Mouse (Mus musculus) heart, embryonic 11.5 days (tissue): ENCODE measurements at regions not wholly inside any gene's neighbourhood (a gene's known extent, or its start where the extent isn't known, plus 50 kb on each side); places are given as distances from the start of the nearest gene placed in this dataset.

ENCODE experiments used
- ATAC-seq: fragments of 200-750 bp; cut with Nextera tagmentation; replicated peaks from 2 replicates; pipeline ENCODE4 v1.8.0; 2017; ENCODE audit warnings: moderate library complexity; ENCODE audit not compliant: insufficient number of reproducible peaks, low FRiP score, low TSS enrichment
- H3K27ac ChIP-seq: fragments of 300-500 bp; sonication (generic); 2 replicates; pipeline ENCODE4 v1.5.1; 2014; ENCODE audit warnings: mild to moderate bottlenecking, low read depth, low read length
- H3K27me3 ChIP-seq: fragments of 300-500 bp; sonication (generic); 2 replicates; pipeline ENCODE4 v1.6.1; 2014; ENCODE audit warnings: mild to moderate bottlenecking, low read length, mixed read lengths; ENCODE audit not compliant: control insufficient read depth, insufficient read depth
- H3K36me3 ChIP-seq: fragments of 300-500 bp; sonication (generic); 2 replicates; pipeline ENCODE4 v1.6.1; 2014; ENCODE audit warnings: mild to moderate bottlenecking, low read length, moderate library complexity, mixed read lengths; ENCODE audit not compliant: control insufficient read depth, insufficient read depth
- H3K4me1 ChIP-seq: fragments of 300-500 bp; sonication (generic); 2 replicates; pipeline ENCODE4 v1.6.1; 2014; ENCODE audit warnings: low read length; ENCODE audit not compliant: control insufficient read depth, insufficient read depth
- H3K4me2 ChIP-seq: fragments of 300-500 bp; sonication (generic); 2 replicates; pipeline ENCODE4 v1.6.1; 2014; ENCODE audit warnings: mild to moderate bottlenecking, moderate library complexity
- H3K4me3 ChIP-seq: fragments of 300-500 bp; sonication (generic); 2 replicates; pipeline ENCODE4 v1.5.1; 2014; ENCODE audit warnings: low read depth, low read length
- H3K9ac ChIP-seq: fragments of 300-500 bp; sonication (generic); 2 replicates; pipeline ENCODE4 v1.6.1; 2014; ENCODE audit warnings: mild to moderate bottlenecking, low read depth, low read length, moderate library complexity
- H3K9me3 ChIP-seq: fragments of 300-500 bp; sonication (generic); replicated peaks from 2 replicates; pipeline ENCODE4 v1.6.1; 2016; ENCODE audit warnings: low read length; ENCODE audit not compliant: control insufficient read depth
- WGBS: fragments of 180-500 bp; shearing (Covaris S2); extraction: QIAGEN DNeasy Blood & Tissue Kit; methylation state at CpG from one replicate; pipeline ENCODE4 v1.1.7; 2014; ENCODE audit not compliant: insufficient replicate concordance; 5-methylcytosine and 5-hydroxymethylcytosine counted together

DNA sequence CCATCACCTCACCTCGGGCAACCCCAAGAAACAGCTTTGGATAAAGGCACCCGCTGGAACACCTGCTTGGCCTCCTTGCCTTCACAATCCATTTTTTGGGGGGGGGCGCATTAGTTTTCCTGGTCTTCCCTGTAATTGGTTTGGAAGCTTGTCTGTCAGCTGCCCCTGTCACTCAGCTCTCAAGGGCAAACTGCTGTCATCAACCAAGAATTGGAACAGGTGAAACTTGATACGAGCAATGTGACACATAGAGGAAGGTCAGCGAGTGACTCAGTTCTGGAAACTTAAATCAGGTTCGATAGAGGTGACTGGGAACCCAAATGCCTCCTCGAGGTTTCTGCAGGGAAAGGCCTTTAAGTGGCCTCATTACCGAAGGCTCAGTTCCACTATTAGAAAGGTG lies 73.2 kb upstream of the Slc38a2 start:
- Histone ChIP-seq H3K27ac (0 out of 2 replicates have a peak overlapping the region, but pooled peaks have one; percentile 54), H3K4me2 (no peak overlapping the region), H3K9ac (no peak overlapping the region), H3K4me1 (peaks cover 36% of the 10 kb centered on the region), H3K27me3 (no peaks in the 10 kb centered on the region), H3K9me3 (no peaks in the 10 kb centered on the region), H3K4me3 (no peak overlapping the region), H3K36me3 (no peaks in the 10 kb centered on the region)
- 58% methylated on average over 8 of the region's 8 CpGs for WGBS
- no peak for ATAC-seq

DNA sequence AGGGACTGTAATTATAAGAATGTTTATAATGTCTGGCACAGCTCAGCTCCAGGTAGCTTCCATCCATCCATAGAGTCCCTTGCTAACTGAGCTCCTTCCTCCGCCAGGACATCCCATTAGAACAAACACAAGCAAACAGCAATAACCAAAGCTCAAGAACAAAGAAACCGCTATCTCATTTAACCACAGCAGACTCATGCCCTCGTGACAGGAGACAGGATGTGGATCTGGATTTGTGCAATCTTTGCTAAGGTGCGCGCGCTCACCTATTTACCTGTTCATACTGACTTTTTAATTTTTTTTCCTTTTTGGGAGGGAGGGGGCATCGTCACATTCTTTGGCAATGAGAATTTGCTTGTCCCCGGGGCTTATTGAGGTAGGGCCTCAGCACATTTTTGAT lies 71.3 kb upstream of the Slc38a2 start:
- no peaks in the 10 kb centered on the region for H3K27me3 ChIP-seq
- 89% methylated on average over 8 of the region's 8 CpGs for WGBS
- H3K9ac ChIP-seq = no peak overlapping the region
- no peak overlapping the region for H3K27ac ChIP-seq
- H3K9me3 ChIP-seq = no peaks in the 10 kb centered on the region
- ATAC-seq = no peak
- H3K4me3 ChIP-seq = no peak overlapping the region
- H3K4me1 ChIP-seq = peaks cover 36% of the 10 kb centered on the region
- no peaks in the 10 kb centered on the region for H3K36me3 ChIP-seq
- no peak overlapping the region for H3K4me2 ChIP-seq

DNA sequence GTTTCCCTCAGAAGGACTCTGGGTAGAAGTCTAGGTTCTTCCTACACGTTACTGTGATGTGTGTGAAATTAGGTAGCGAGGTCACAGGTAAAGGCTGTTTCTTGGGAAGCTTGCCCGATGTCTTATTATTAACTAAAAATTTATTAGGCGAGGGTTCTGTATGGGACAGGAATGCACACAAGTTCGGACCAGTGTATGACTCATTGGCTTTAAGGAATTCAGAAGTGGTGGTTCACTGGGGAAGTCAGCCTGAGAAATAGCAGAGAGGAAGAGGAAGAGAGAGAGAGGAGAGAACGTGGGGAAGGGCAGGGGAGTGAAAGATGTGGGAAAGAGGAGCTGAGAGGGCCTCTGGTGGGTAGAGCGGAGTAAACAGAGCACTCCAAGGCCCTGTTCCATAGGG lies 70.8 kb upstream of the Slc38a2 start:
- Histone ChIP-seq H3K9me3 (no peaks in the 10 kb centered on the region), H3K4me2 (no peak overlapping the region), H3K36me3 (no peaks in the 10 kb centered on the region), H3K9ac (no peak overlapping the region; the same call in 1 of the 2 replicates), H3K4me1 (peaks cover 36% of the 10 kb centered on the region), H3K27ac (no peak overlapping the region), H3K4me3 (no peak overlapping the region), H3K27me3 (no peaks in the 10 kb centered on the region)
- WGBS = 77% methylated on average over 7 of the region's 7 CpGs
- ATAC-seq = no peak

GRCm38 (mm10) chr15:96769751-96770150 lies 70.2 kb upstream of the Slc38a2 start:
- no peak for ATAC-seq
- Histone ChIP-seq H3K36me3 (no peaks in the 10 kb centered on the region), H3K9me3 (no peaks in the 10 kb centered on the region), H3K4me3 (no peak overlapping the region), H3K4me1 (peaks cover 36% of the 10 kb centered on the region), H3K4me2 (no peak overlapping the region), H3K27me3 (no peaks in the 10 kb centered on the region), H3K27ac (no peak overlapping the region), H3K9ac (no peak overlapping the region)
- 34% methylated on average over 11 of the region's 11 CpGs for WGBS

DNA sequence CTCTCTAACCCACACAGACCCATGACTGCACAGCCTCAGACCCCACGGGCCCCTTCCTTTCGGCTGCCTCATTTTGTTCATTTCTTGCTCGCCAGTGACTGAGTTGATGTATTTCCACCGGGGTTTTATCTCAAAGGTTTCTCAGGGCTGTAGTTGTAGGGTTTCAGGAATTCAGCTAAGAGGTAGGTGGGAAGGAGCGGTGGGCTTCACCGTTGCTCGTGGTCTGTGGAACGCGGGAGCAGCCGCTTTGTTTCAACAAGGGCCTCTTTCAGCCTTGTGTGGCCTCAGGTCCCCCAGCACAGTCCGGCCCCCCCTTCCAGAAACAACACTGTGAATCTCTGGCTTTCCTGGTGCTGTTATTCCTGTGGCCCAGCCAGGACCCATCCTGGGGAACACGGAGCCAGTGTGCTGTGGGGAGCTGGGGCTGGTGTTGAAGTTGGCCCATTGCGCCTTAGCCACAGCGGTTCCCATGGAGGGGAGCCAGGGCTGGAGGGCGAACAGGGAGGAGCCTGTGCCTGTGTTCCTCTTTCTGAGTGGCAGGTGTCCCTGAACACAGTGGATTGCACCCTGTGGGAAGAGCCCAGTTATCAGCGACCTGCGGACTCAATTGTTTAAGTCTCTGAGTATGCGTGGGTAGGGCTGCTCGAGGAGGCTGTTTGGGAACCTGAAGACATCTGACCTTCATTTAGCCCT lies 68.9 kb upstream of the Slc38a2 start:
- Histone ChIP-seq H3K4me3 (no peak overlapping the region), H3K27me3 (no peaks in the 10 kb centered on the region), H3K27ac (0 out of 2 replicates have a peak overlapping the region, but pooled peaks have one; percentile 5), H3K36me3 (no peaks in the 10 kb centered on the region), H3K4me1 (peaks cover 26% of the 10 kb centered on the region), H3K4me2 (no peak overlapping the region), H3K9me3 (no peaks in the 10 kb centered on the region), H3K9ac (0 out of 2 replicates have a peak overlapping the region, but pooled peaks have one; percentile 28)
- 78% methylated on average over 19 of the region's 19 CpGs for WGBS
- ATAC-seq = no peak

DNA sequence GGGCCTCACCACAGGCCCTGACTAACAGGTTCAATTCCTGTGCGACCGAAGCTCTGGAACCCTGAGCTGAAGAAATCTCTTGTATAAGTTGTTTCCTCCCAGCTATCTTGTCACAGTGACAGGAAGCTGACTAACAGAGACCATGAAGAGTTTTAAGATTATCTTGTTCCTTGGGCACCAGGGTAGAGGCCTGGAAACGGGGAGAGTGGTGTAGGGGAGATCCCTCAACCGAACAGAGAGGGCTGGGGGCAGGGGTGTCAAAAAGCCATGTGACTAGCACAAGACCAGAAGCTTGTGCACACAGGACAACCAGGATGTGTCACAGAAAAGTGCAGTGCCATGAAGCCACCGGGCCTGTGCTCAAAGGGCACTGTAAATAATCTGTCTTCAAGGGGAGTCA lies 67.7 kb upstream of the Slc38a2 start:
- Histone ChIP-seq H3K4me2 (no peak overlapping the region), H3K4me1 (peaks cover 20% of the 10 kb centered on the region), H3K36me3 (no peaks in the 10 kb centered on the region), H3K27me3 (no peaks in the 10 kb centered on the region), H3K9ac (no peak overlapping the region), H3K4me3 (no peak overlapping the region), H3K9me3 (no peaks in the 10 kb centered on the region), H3K27ac (no peak overlapping the region)
- ATAC-seq = no peak
- WGBS = 67% methylated on average over 5 of the region's 5 CpGs

DNA sequence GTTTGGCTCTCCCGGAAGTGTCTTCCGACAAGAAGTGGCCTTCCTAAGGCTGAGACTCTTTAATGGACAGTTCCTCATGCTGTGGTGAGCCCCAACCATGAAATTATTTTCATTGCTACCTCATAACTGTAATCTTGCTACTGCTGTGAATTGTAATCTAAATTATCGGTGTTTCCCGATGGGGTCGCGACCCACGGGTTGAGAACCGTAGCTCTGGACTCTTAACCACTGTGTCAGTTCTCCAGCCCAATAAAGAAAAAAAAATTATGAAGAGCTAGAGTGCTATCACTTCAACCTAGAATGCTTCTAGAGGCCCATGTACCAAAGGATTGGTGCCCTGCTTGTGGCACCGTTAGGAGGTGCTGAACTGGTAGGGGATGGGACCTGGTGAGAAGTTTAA lies 66.7 kb upstream of the Slc38a2 start:
- no peak for ATAC-seq
- Histone ChIP-seq H3K27ac (no peak overlapping the region), H3K27me3 (no peaks in the 10 kb centered on the region), H3K36me3 (no peaks in the 10 kb centered on the region), H3K4me3 (no peak overlapping the region), H3K9me3 (no peaks in the 10 kb centered on the region), H3K9ac (no peak overlapping the region), H3K4me2 (no peak overlapping the region), H3K4me1 (peaks cover 20% of the 10 kb centered on the region)
- 91% methylated on average over 9 of the region's 9 CpGs for WGBS

DNA sequence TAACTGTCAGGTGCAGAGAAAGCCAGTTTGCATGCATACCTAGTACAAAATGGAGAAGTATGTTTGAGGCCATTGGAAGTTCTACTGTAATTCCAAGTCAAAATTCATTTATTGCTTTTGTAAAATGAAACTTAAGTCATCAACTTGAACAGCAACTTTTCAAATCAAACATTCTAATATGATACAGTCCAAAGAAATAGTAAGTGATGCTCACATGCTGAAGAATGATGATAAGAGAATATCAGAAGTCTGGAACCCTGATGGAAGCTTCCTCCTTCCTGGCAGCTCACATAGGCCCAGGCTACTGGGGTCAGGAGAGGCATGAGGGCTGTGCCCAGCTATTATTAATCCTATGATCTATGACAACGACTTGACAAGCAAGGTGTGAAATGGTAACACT lies 64.1 kb upstream of the Slc38a2 start:
- H3K4me1 ChIP-seq = peaks cover 4% of the 10 kb centered on the region
- no peak for ATAC-seq
- no peak overlapping the region for H3K27ac ChIP-seq
- no peaks in the 10 kb centered on the region for H3K9me3 ChIP-seq
- 72% methylated on average over 1 of the region's 1 CpGs for WGBS
- no peak overlapping the region for H3K4me3 ChIP-seq
- H3K9ac ChIP-seq = no peak overlapping the region
- no peaks in the 10 kb centered on the region for H3K36me3 ChIP-seq
- no peak overlapping the region for H3K4me2 ChIP-seq
- no peaks in the 10 kb centered on the region for H3K27me3 ChIP-seq
